Mouse (Mus musculus) midbrain, embryonic 11.5 days (tissue): ENCODE results near the gene Rhot1. TPM values are rescaled to one million over a fixed set of nuclear protein-coding genes. Genes with fewer than 3 reads are reported as not detected.
A peak's percentile ranks its signal among the peaks of the same experiment; 100 is the strongest.

Experiments used
- ATAC-seq: fragments of 200-750 bp; cut with Nextera tagmentation; 2 replicates; pipeline ENCODE4 v1.8.0; 2017; ENCODE audit warnings: moderate TSS enrichment, moderate library complexity; ENCODE audit not compliant: low FRiP score
- DNase-seq: peaks from one replicate; pipeline ENCODE4 v3.0.0; 2015; ENCODE audit warnings: low spot score; ENCODE audit errors: missing footprints
- H3K27ac ChIP-seq: fragments of 300-500 bp; sonication (generic); 2 replicates; pipeline ENCODE4 v1.5.1; 2014; ENCODE audit warnings: low read depth, low read length
- H3K27me3 ChIP-seq: fragments of 300-500 bp; sonication (generic); 2 replicates; pipeline ENCODE4 v1.6.1; 2014; ENCODE audit warnings: mild to moderate bottlenecking, low read length, moderate library complexity, mixed read lengths; ENCODE audit not compliant: control insufficient read depth, insufficient read depth
- H3K36me3 ChIP-seq: fragments of 300-500 bp; sonication (generic); 2 replicates; pipeline ENCODE4 v1.6.1; 2014; ENCODE audit warnings: mild to moderate bottlenecking, low read length, moderate library complexity, mixed read lengths; ENCODE audit not compliant: control insufficient read depth, insufficient read depth
- H3K4me1 ChIP-seq: fragments of 300-500 bp; sonication (generic); 2 replicates; pipeline ENCODE4 v1.6.1; 2014; ENCODE audit warnings: low read length; ENCODE audit not compliant: control insufficient read depth, insufficient read depth
- H3K4me2 ChIP-seq: fragments of 300-500 bp; sonication (generic); 2 replicates; pipeline ENCODE4 v1.6.1; 2014; ENCODE audit warnings: mild to moderate bottlenecking, moderate library complexity
- H3K4me3 ChIP-seq: fragments of 300-500 bp; sonication (generic); 2 replicates; pipeline ENCODE4 v1.5.1; 2014; ENCODE audit warnings: low read depth, low read length
- H3K9ac ChIP-seq: fragments of 300-500 bp; sonication (generic); 2 replicates; pipeline ENCODE4 v1.6.1; 2014; ENCODE audit warnings: low read length
- H3K9me3 ChIP-seq: fragments of 300-500 bp; sonication (generic); 2 replicates; pipeline ENCODE4 v1.6.1; 2016; ENCODE audit warnings: low read length; ENCODE audit not compliant: control insufficient read depth
- WGBS: fragments of 180-500 bp; shearing (Covaris S2); extraction: QIAGEN DNeasy Blood & Tissue Kit; methylation state at CpG from one replicate; pipeline ENCODE4 v1.1.7; 2014; 5-methylcytosine and 5-hydroxymethylcytosine counted together
- polyA plus RNA-seq: library from polyadenylated mRNA; unstranded; fragments of >200 nt; fragmentation: Nextera tagmentation; extraction: Ambion mirVana; gene quantifications from 2 replicates; pipeline ENCODE4 v1.2.1, GENCODE M21; 2014

Gene Rhot1
- polyA plus RNA-seq, 1 experiment from 2014 or later: 66.0 TPM

GRCm38 (mm10) chr11:80291004-80291403, 82.2 kb downstream of the Rhot1 start:
- H3K9ac ChIP-seq: no peak overlapping the region
- DNase-seq (no peak), ATAC-seq (no peak)
- WGBS: 81% methylated on average over 2 of the region's 2 CpGs
- H3K36me3 ChIP-seq: no peaks in the 10 kb centered on the region
- no peak overlapping the region for H3K27ac ChIP-seq
- H3K4me1 ChIP-seq: 0 out of 2 replicates have a peak, but pooled peaks cover 8% of the 10 kb centered on the region
- H3K4me3 ChIP-seq: no peak overlapping the region
- H3K4me2 ChIP-seq: no peak overlapping the region
- H3K9me3 ChIP-seq: no peaks in the 10 kb centered on the region
- no peaks in the 10 kb centered on the region for H3K27me3 ChIP-seq

DNA sequence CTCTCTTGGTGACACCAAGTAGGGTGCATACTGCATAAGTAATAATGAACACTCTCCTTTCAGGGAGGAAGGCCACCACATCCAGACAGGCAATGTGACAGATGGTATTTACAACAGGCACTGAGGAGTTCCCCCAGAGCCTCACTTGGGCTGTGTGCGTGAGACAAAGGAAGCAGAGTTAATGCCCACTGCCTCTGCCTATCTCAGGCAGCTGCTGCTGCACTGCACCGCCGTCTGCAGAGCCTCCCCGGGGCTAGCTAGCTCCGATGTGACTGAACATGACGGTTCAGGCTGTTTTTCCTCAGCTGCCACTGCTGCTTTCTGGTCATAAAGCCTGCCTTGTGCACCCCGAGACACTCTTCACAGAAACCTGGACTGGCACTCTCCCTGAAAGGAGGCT, 83.6 kb downstream of the Rhot1 start:
- DNase-seq: no peak
- WGBS: 62% methylated on average over 7 of the region's 7 CpGs
- no peaks in the 10 kb centered on the region for H3K36me3 ChIP-seq
- H3K4me3 ChIP-seq: no peak overlapping the region
- peak overlapping the region; percentile 25; the same call in 1 of the 2 replicates for H3K27ac ChIP-seq
- 0 out of 2 replicates have a peak, but pooled peaks cover 8% of the 10 kb centered on the region for H3K4me1 ChIP-seq
- peak; percentile 70 for ATAC-seq
- H3K27me3 ChIP-seq: no peaks in the 10 kb centered on the region
- no peak overlapping the region; the same call in 1 of the 2 replicates for H3K9ac ChIP-seq
- no peak overlapping the region for H3K4me2 ChIP-seq
- H3K9me3 ChIP-seq: no peaks in the 10 kb centered on the region

DNA sequence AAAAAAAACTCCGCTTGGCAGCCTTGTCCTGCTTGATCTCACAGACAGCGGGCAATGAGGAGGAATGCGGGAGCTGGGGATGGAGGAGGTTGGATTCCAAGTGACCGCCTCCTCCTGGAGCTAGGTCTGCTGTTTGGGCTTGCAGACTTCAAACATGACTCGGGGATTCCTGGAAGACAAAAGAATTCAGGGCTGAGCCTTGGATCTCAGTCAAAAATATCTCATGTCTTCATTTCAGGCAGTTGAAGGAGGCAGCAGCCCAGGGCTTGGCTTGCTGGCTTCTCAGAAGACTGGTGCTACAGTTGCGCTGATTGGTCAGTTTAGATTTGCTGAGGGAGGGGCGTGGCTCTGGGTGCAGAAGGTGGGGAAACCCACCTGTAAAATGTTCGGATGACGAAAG, 86.2 kb downstream of the Rhot1 start:
- H3K4me1 ChIP-seq: peaks cover 14% of the 10 kb centered on the region
- ATAC-seq: no peak
- no peaks in the 10 kb centered on the region for H3K9me3 ChIP-seq
- no peaks in the 10 kb centered on the region for H3K36me3 ChIP-seq
- no peak overlapping the region for H3K9ac ChIP-seq
- H3K27me3 ChIP-seq: no peaks in the 10 kb centered on the region; the same call in 1 of the 2 replicates
- H3K4me3 ChIP-seq: no peak overlapping the region
- no peak overlapping the region for H3K4me2 ChIP-seq
- WGBS: 26% methylated on average over 9 of the region's 9 CpGs
- H3K27ac ChIP-seq: no peak overlapping the region
- no peak for DNase-seq

DNA sequence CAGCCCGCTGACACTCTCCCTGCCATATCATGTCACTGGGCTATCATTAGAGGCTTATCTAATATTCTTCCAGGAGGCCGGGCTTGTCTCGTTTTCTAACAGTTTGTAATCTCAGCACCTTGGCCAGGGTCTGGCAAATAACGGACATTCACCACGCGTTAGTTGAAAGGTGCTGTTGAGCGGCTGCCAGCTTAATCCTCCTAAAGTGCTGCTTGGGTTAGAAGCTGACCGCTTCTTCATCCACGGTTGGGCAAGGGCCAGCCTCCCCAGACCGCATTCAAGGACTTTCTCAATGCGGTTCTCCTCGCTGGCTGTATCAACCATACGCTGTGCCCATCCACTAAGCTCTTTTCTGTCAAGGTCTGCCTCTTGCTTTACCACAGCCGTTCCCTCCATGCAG, 87.0 kb downstream of the Rhot1 start:
- no peaks in the 10 kb centered on the region for H3K36me3 ChIP-seq
- no peak overlapping the region for H3K9ac ChIP-seq
- no peak overlapping the region for H3K27ac ChIP-seq
- H3K4me1 ChIP-seq: peaks cover 19% of the 10 kb centered on the region
- H3K9me3 ChIP-seq: no peaks in the 10 kb centered on the region
- H3K4me3 ChIP-seq: no peak overlapping the region
- H3K4me2 ChIP-seq: no peak overlapping the region
- no peaks in the 10 kb centered on the region; the same call in 1 of the 2 replicates for H3K27me3 ChIP-seq
- ATAC-seq (no peak), DNase-seq (no peak)
- 27% methylated on average over 14 of the region's 14 CpGs for WGBS

- Histone ChIP-seq H3K4me1 (peaks cover 23% of the 10 kb centered on the region), H3K9me3 (no peaks in the 10 kb centered on the region; the same call in 1 of the 2 replicates), H3K27me3 (no peaks in the 10 kb centered on the region; the same call in 1 of the 2 replicates), H3K4me2 (peak overlapping the region; percentile 92), H3K36me3 (no peaks in the 10 kb centered on the region), H3K27ac (no peak overlapping the region), H3K4me3 (peak overlapping the region; percentile 79), H3K9ac (no peak overlapping the region; the same call in 1 of the 2 replicates)
- 9% methylated on average over 12 of the region's 12 CpGs for WGBS
- no peak for ATAC-seq
- DNase-seq: no peak
Measured at GRCm38 (mm10) chr11:80299513-80300235, 90.9 kb downstream of the Rhot1 start.

GRCm38 (mm10) chr11:80300551-80301315, 91.9 kb downstream of the Rhot1 start, which contains the start of gene Rhbdl3:
Gene Rhbdl3 (plus strand): TSS chr11:80300912.
- no peaks in the 10 kb centered on the region for H3K36me3 ChIP-seq
- H3K4me2 ChIP-seq: peak within 1 kb of the TSS; percentile 92
- peak within 1 kb of the TSS; percentile 79 for H3K4me3 ChIP-seq
- DNase-seq: peak; percentile 96
- no peaks in the 10 kb centered on the region; the same call in 1 of the 2 replicates for H3K9me3 ChIP-seq
- 1% methylated on average over 60 of the region's 81 CpGs for WGBS
- peak; percentile 63 for ATAC-seq
- H3K4me1 ChIP-seq: peaks cover 23% of the 10 kb centered on the region
- peak within 1 kb of the TSS; percentile 82 for H3K27ac ChIP-seq
- peak within 1 kb of the TSS; percentile 84 for H3K9ac ChIP-seq
- no peaks in the 10 kb centered on the region; the same call in 1 of the 2 replicates for H3K27me3 ChIP-seq

DNA sequence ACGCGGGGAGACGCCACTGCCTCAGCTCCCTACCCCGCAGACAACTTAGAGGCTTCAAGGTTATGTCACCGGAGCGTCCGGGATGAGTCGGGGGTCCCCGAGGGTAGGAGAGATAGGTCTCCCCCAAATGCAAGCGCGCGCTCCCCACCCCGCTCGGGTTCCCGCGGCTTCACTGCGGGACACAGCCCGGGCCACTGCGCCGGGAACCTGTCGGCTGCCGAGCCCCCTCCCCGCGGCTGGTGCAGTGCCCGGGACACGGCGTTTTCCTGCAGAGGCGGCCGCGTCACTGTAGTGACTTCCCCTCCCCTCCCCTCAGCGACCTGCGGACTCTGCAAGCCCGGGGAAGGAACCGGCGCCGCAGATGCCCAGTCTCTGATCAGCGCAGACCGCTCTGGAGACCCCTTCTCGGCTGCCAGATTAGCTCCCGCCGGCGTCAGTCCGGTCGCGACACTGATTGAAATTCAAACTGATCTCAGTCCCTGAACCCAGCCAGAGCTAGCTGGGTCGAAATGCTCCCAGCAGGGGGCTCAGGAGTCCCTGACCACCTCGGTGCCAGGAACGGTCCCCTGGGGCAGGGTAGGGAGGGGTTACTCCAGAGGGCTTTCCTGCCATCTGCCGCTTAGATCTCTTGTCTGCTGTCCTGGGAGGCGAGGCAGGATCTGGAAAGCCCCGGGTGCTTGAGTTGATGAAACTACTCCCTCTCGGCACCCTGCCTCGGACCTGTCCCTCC, 92.7 kb downstream of the Rhot1 start:
- ATAC-seq (peak; percentile 83), DNase-seq (peak; percentile 97)
- H3K4me3 ChIP-seq: peak overlapping the region; percentile 79
- peak overlapping the region; percentile 84 for H3K9ac ChIP-seq
- H3K36me3 ChIP-seq: no peaks in the 10 kb centered on the region
- H3K4me1 ChIP-seq: peaks cover 23% of the 10 kb centered on the region
- H3K27me3 ChIP-seq: no peaks in the 10 kb centered on the region; the same call in 1 of the 2 replicates
- under 1% methylated on average over 53 of the region's 53 CpGs for WGBS
- H3K4me2 ChIP-seq: peak overlapping the region; percentile 92
- H3K9me3 ChIP-seq: no peaks in the 10 kb centered on the region; the same call in 1 of the 2 replicates
- H3K27ac ChIP-seq: peak overlapping the region; percentile 82

- Histone ChIP-seq H3K36me3 (no peaks in the 10 kb centered on the region), H3K4me3 (peak overlapping the region; percentile 79), H3K4me2 (peak overlapping the region; percentile 92), H3K27me3 (no peaks in the 10 kb centered on the region; the same call in 1 of the 2 replicates), H3K4me1 (peaks cover 23% of the 10 kb centered on the region), H3K27ac (peak overlapping the region; percentile 82), H3K9ac (peak overlapping the region; percentile 84), H3K9me3 (no peaks in the 10 kb centered on the region; the same call in 1 of the 2 replicates)
- peak; percentile 94 for DNase-seq
- WGBS: 1% methylated on average over 9 of the region's 9 CpGs
- ATAC-seq: no peak
Measured at GRCm38 (mm10) chr11:80302046-80302390, 93.2 kb downstream of the Rhot1 start.
